Mouse (Mus musculus) limb, embryonic 14.5 days (tissue): ENCODE measurements around the gene Abca5. TPM values are rescaled to one million over a fixed set of nuclear protein-coding genes. Genes with fewer than 3 reads are reported as not detected.

Experiments
- ATAC-seq: fragments of 200-750 bp; cut with Nextera tagmentation; 2 replicates; pipeline ENCODE4 v1.8.0; 2017; ENCODE audit warnings: low read depth, moderate number of reproducible peaks, moderate TSS enrichment; ENCODE audit not compliant: low FRiP score
- DNase-seq: peaks from one replicate; pipeline ENCODE4 v3.0.0-alpha.2; 2015; ENCODE audit warnings: low spot score
- H3K27ac ChIP-seq: fragments of 300-500 bp; sonication (generic); replicated peaks from 2 replicates; pipeline ENCODE4 v1.5.1; 2014; ENCODE audit warnings: low read depth, mild to moderate bottlenecking, low read length, moderate library complexity, mixed read lengths
- H3K27me3 ChIP-seq: fragments of 300-500 bp; sonication (generic); 2 replicates; pipeline ENCODE4 v1.6.1; 2014; ENCODE audit warnings: low read length, mixed read lengths; ENCODE audit not compliant: control insufficient read depth, insufficient read depth
- H3K36me3 ChIP-seq: fragments of 300-500 bp; sonication (generic); 2 replicates; pipeline ENCODE4 v1.6.1; 2014; ENCODE audit warnings: mild to moderate bottlenecking, low read length, moderate library complexity, mixed read lengths; ENCODE audit not compliant: control insufficient read depth, insufficient read depth
- H3K4me1 ChIP-seq: fragments of 300-500 bp; sonication (generic); 2 replicates; pipeline ENCODE4 v1.6.1; 2014; ENCODE audit warnings: antibody characterized with exemption, low read length, mixed read lengths; ENCODE audit not compliant: control insufficient read depth, insufficient read depth
- H3K4me2 ChIP-seq: fragments of 300-500 bp; sonication (generic); replicated peaks from 2 replicates; pipeline ENCODE4 v1.6.1; 2014; ENCODE audit warnings: low read depth, mild to moderate bottlenecking, low read length, moderate library complexity; ENCODE audit not compliant: severe bottlenecking
- H3K4me3 ChIP-seq: fragments of 300-500 bp; sonication (generic); replicated peaks from 2 replicates; pipeline ENCODE4 v1.5.1; 2014; ENCODE audit warnings: low read length
- H3K9ac ChIP-seq: fragments of 300-500 bp; sonication (generic); 2 replicates; pipeline ENCODE4 v1.6.1; 2014; ENCODE audit warnings: mild to moderate bottlenecking, low read depth, low read length, moderate library complexity; ENCODE audit not compliant: severe bottlenecking
- H3K9me3 ChIP-seq: fragments of 300-500 bp; sonication (generic); 2 replicates; pipeline ENCODE4 v1.6.1; 2016; ENCODE audit warnings: low read length; ENCODE audit not compliant: control insufficient read depth
- POLR2A ChIP-seq: fragments of 200-500 bp; IDR thresholded peaks from 2 replicates; pipeline ENCODE4 v1.8.0; 2012; ENCODE audit warnings: inconsistent platforms, mild to moderate bottlenecking, moderate library complexity, borderline replicate concordance; ENCODE audit not compliant: insufficient read depth, insufficient read length; ENCODE audit errors: extremely low read depth
- WGBS: fragments of 180-500 bp; shearing (Covaris S2); extraction: QIAGEN DNeasy Blood & Tissue Kit; methylation state at CpG from one replicate; pipeline ENCODE4 v1.1.7; 2014; 5-methylcytosine and 5-hydroxymethylcytosine counted together
- polyA plus RNA-seq, 2 experiments: library from polyadenylated mRNA; depleted of rRNA in 1 of 2; stranded (reverse) in 1 of 2; unstranded in 1 of 2; fragments of >200 nt; fragmentation: Nextera tagmentation in 1 of 2; extraction: Ambion mirVana in 1 of 2; gene quantifications; 2 replicates each; pipeline versions ENCODE4 v1.2.1 to v1.2.3; 2012 to 2014

The Abca5 gene
- polyA plus RNA-seq, 2 experiments: 4.7 to 9.7 TPM

GRCm38 (mm10) chr11:110284185-110284787 lies 53.2 kb downstream of the Abca5 start:
- Histone ChIP-seq H3K9ac (no peak overlapping the region), H3K4me3 (no peak overlapping the region), H3K27ac (no peak overlapping the region), H3K36me3 (no peaks in the 10 kb centered on the region), H3K9me3 (no peaks in the 10 kb centered on the region), H3K27me3 (no peaks in the 10 kb centered on the region), H3K4me2 (no peak overlapping the region), H3K4me1 (0 out of 2 replicates have a peak, but pooled peaks cover 3% of the 10 kb centered on the region)
- WGBS: 81% methylated on average over 9 of the region's 9 CpGs
- no peak for TF ChIP-seq POLR2A
- DNase-seq: no peak
- no peak for ATAC-seq

GRCm38 (mm10) chr11:110274794-110275193 lies 62.7 kb downstream of the Abca5 start:
- no peak overlapping the region for H3K27ac ChIP-seq
- no peaks in the 10 kb centered on the region for H3K36me3 ChIP-seq
- no peak overlapping the region for H3K9ac ChIP-seq
- H3K4me2 ChIP-seq: no peak overlapping the region
- no peaks in the 10 kb centered on the region for H3K4me1 ChIP-seq
- no peaks in the 10 kb centered on the region for H3K27me3 ChIP-seq
- no peaks in the 10 kb centered on the region for H3K9me3 ChIP-seq
- TF ChIP-seq POLR2A: no peak
- WGBS: 58% methylated on average over 3 of the region's 3 CpGs
- DNase-seq: no peak
- ATAC-seq: no peak
- H3K4me3 ChIP-seq: no peak overlapping the region

- no peak overlapping the region for H3K9ac ChIP-seq
- peak; percentile 68 for DNase-seq
- no peaks in the 10 kb centered on the region for H3K27me3 ChIP-seq
- no peak overlapping the region for H3K4me3 ChIP-seq
- ATAC-seq: no peak
- H3K36me3 ChIP-seq: no peaks in the 10 kb centered on the region
- 5% methylated on average over 5 of the region's 5 CpGs for WGBS
- H3K9me3 ChIP-seq: no peaks in the 10 kb centered on the region
- no peak for TF ChIP-seq POLR2A
- no peaks in the 10 kb centered on the region for H3K4me1 ChIP-seq
- no peak overlapping the region for H3K27ac ChIP-seq
- no peak overlapping the region for H3K4me2 ChIP-seq
These were observed 65.8 kb downstream of the Abca5 start for GRCm38 (mm10) chr11:110271745-110272144.

- ATAC-seq (peak; percentile 65; the same call in 1 of the 2 replicates), DNase-seq (peak; percentile 87)
- Histone ChIP-seq H3K4me1 (no peaks in the 10 kb centered on the region), H3K4me3 (no peak overlapping the region), H3K4me2 (no peak overlapping the region; the same call in 1 of the 2 replicates), H3K9ac (peak overlapping the region; percentile 16; the same call in 1 of the 2 replicates), H3K9me3 (no peaks in the 10 kb centered on the region), H3K36me3 (no peaks in the 10 kb centered on the region), H3K27ac (no peak overlapping the region), H3K27me3 (no peaks in the 10 kb centered on the region)
- 32% methylated on average over 8 of the region's 8 CpGs for WGBS
- no peak for TF ChIP-seq POLR2A
These were observed 69.2 kb downstream of the Abca5 start for GRCm38 (mm10) chr11:110268244-110268844.

GRCm38 (mm10) chr11:110267232-110267631 lies 70.3 kb downstream of the Abca5 start:
- TF ChIP-seq POLR2A: no peak
- ATAC-seq: no peak

More at GRCm38 (mm10) chr11:110267232-110267631, 70.3 kb downstream of the Abca5 start:
- 95% methylated on average over 6 of the region's 6 CpGs for WGBS
- H3K27me3 ChIP-seq: no peaks in the 10 kb centered on the region
- H3K4me3 ChIP-seq: no peak overlapping the region
- H3K36me3 ChIP-seq: no peaks in the 10 kb centered on the region
- no peaks in the 10 kb centered on the region for H3K4me1 ChIP-seq
- no peak for DNase-seq
- H3K4me2 ChIP-seq: no peak overlapping the region
- no peaks in the 10 kb centered on the region for H3K9me3 ChIP-seq
- no peak overlapping the region for H3K9ac ChIP-seq
- H3K27ac ChIP-seq: no peak overlapping the region
